Mouse (Mus musculus): ENCODE measurements around the gene Vmn2r23. TPM values are rescaled to one million over a fixed set of nuclear protein-coding genes. Genes with fewer than 3 reads are reported as not detected.
"Not testable (repeated sequence)": the region's sequence is repeated elsewhere in the genome, so short reads cannot be mapped to it uniquely, and the experiment has no call there.

The Vmn2r23 gene
- not detected for total RNA-seq (2021)

GRCm38 (mm10) chr6:123702370-123702769, at the start of gene Vmn2r23:
Vmn2r23 (plus strand) TSS chr6:123702670.
- intact Hi-C loops (cut with DNase I) = no loop called here
- no peak for DNase-seq (ENCODE audit: extremely low spot score in 1 of 2, low spot score in 2 of 2)

GRCm38 (mm10) chr6:123657040-123657439, 45.4 kb upstream of the Vmn2r23 start:
- peak in 1 of 2 experiments; percentile 15 for DNase-seq (ENCODE audit: extremely low spot score in 1 of 2, low spot score in 2 of 2)
- intact Hi-C loops (cut with DNase I) = loop anchor here (5.0 kb wide), 1 partner anchor 605 kb away; no protein-coding TSS in a partner anchor

DNA sequence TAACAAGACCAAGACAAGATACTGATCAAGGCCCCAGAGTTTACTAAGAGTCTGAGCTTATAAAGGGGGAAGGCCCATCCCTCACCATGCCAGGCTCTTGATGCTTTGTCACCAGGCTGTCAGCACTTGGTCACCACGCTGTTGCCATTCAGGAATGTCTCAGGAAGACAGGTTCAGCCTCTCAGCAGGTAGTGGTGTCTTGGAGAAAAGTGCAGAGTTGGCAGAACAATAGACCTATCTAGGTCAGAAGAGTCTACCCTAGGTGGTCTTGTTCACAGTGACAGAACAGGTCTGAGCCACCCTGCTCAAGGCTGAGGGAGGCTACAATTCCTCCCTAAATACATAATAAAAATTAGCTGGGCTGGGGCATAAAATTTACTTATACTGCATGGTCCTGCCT, 5.8 kb upstream of the Vmn2r23 start:
- intact Hi-C loops (cut with DNase I); DNase-seq (ENCODE audit: extremely low spot score in 1 of 2, low spot score in 2 of 2): not testable (repeated sequence)

- no peak for DNase-seq (ENCODE audit: extremely low spot score in 1 of 2, low spot score in 2 of 2)
- intact Hi-C loops (cut with DNase I) = no loop called here
Measured at GRCm38 (mm10) chr6:123697213-123697612, 5.3 kb upstream of the Vmn2r23 start.

DNA sequence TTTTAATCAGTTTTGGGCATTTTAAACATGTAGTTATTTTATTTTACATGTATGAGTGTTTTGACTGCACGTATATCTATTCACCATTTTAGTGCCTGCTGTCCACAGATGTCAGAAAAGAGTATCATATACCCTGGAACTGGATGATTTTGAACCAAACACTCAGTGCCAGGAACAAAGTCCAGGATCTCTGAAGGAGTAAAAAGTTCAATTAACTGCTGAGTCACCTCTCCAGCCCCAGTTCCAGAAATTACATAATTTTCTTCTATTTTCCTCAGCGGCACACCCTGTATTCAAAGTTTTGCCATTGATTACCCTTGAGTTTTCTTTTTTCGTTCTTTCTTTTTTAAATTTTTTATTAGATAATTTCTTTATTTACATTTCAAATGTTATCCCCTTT, 67.6 kb downstream of the Vmn2r23 start:
- intact Hi-C loops (cut with DNase I) = no loop called here

GRCm38 (mm10) chr6:123778579-123778978, 76.1 kb downstream of the Vmn2r23 start, which contains the start of gene Vmn2r24:
Vmn2r24 (plus strand) TSS chr6:123778879.
- no peak for DNase-seq (ENCODE audit: extremely low spot score in 1 of 2, low spot score in 2 of 2)
- intact Hi-C loops (cut with DNase I) = no loop called here

More for the DNA sequence above, 67.6 kb downstream of the Vmn2r23 start:
- DNase-seq (ENCODE audit: extremely low spot score in 1 of 2, low spot score in 2 of 2) = no peak

DNA sequence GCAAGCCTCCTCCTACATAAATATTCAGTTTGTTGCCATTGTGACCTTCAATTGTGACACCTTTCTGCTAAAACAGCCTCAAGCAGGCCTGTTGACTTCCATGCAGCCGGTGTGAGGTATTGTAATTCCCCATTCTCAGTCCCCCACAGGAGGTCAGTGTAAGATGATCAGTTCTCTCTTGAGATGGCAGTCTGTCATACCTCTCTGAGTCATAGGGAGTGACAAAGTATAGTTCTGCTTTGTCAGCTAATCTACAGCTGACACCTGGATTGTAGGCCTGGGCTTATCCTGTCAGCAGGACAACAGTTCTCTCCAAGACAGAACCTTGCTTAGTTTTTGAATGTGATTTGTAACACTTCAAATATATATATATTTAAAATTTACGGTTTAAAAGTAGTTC, 82.4 kb downstream of the Vmn2r23 start:
- DNase-seq (ENCODE audit: extremely low spot score in 1 of 2, low spot score in 2 of 2) = no peak
- intact Hi-C loops (cut with DNase I) = no loop called here

DNA sequence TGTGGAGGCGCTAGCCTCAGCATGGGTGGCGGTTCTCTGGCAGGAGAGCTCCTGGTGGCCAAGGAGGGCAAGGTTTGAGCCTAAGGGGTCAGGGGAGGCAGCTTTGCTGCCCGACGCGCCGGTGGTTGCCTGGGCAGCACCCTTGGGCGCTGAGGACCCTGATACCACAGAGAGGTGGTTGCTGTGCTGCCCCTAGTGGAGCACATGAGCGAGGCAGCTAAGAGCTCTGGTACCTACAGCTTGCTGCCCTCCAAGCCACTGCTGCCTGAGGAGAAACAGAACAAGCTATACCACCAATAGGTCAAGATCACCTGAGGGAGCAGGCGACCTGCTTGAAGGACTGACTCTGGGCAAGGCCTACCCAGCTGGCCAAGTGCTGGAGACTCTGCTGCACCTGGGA, 91.3 kb downstream of the Vmn2r23 start:
- DNase-seq (ENCODE audit: extremely low spot score in 1 of 2, low spot score in 2 of 2) = no peak
- intact Hi-C loops (cut with DNase I) = no loop called here

Other genes with a start within 250 kb of the Vmn2r23 start
- not detected for gene Vmn2r21, start 169.3 kb upstream of the Vmn2r23 start, total RNA-seq (2021)
- gene Vmn2r22, start 51.9 kb upstream of the Vmn2r23 start, total RNA-seq (2021) = not detected
- gene Vmn2r24, start 76.2 kb downstream of the Vmn2r23 start, total RNA-seq (2021) = not detected
- not detected for gene Vmn2r25, start 150.8 kb downstream of the Vmn2r23 start, total RNA-seq (2021)